Mouse (Mus musculus): ENCODE measurements around the gene Rhbdf1. TPM values are rescaled to one million over a fixed set of nuclear protein-coding genes. Genes with fewer than 3 reads are reported as not detected.

The Rhbdf1 gene
- polyA plus RNA-seq, 1 experiment from 2014 or later = 17.5 TPM

- Histone ChIP-seq H3K4me2 (ENCODE audit: low read length) (no peak overlapping the region), H3K9me3 (ENCODE audit: control insufficient read depth, low read length) (no peaks in the 10 kb centered on the region), H3K27ac (replicated peaks; ENCODE audit: low read depth, low read length) (no peak overlapping the region), H3K36me3 (ENCODE audit: control insufficient read depth, insufficient read depth, low read length) (no peaks in the 10 kb centered on the region), H3K27me3 (ENCODE audit: control insufficient read depth, insufficient read depth, low read length) (no peaks in the 10 kb centered on the region), H3K9ac (replicated peaks; ENCODE audit: low read length) (no peak overlapping the region), H3K4me3 (replicated peaks; ENCODE audit: low read depth, low read length) (no peak overlapping the region), H3K4me1 (ENCODE audit: control insufficient read depth, insufficient read depth, low read length) (no peaks in the 10 kb centered on the region)
- DNase-seq = no peak
- ATAC-seq (ENCODE audit: low FRiP score, low TSS enrichment) = no peak
- 89% methylated on average over 5 of the region's 5 CpGs for WGBS
Observed at GRCm38 (mm10) chr11:32194626-32195025, 27.5 kb downstream of the Rhbdf1 start.

DNA sequence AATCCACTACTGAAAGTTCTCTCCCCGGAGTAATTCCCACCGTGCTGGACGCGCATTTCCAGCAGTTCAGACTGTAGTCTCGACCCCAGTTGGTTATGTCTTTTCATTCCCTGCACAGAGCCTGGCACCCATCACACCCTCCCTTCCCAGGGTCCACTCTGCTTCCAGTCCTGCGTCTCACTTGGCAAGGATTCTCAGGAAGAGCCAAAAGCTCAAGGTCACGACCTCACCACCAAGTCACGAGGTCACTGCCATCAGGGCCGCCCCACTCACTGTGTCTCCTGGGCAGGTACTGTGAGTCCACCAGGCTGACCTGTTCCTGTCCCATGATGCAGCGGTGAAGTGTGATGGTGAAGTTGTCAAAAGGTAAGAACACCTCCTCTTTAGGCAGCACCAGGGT is 28.0 kb downstream of the Rhbdf1 start:
- Histone ChIP-seq H3K9me3 (ENCODE audit: control insufficient read depth, low read length) (no peaks in the 10 kb centered on the region), H3K4me2 (ENCODE audit: low read length) (no peak overlapping the region), H3K9ac (replicated peaks; ENCODE audit: low read length) (no peak overlapping the region), H3K4me1 (ENCODE audit: control insufficient read depth, insufficient read depth, low read length) (no peaks in the 10 kb centered on the region), H3K36me3 (ENCODE audit: control insufficient read depth, insufficient read depth, low read length) (no peaks in the 10 kb centered on the region), H3K27ac (replicated peaks; ENCODE audit: low read depth, low read length) (no peak overlapping the region), H3K27me3 (ENCODE audit: control insufficient read depth, insufficient read depth, low read length) (no peaks in the 10 kb centered on the region), H3K4me3 (replicated peaks; ENCODE audit: low read depth, low read length) (no peak overlapping the region)
- 90% methylated on average over 10 of the region's 10 CpGs for whole genome bisulfite sequencing
- DNase-seq (no peak), ATAC-seq (ENCODE audit: low FRiP score, low TSS enrichment) (no peak)

GRCm38 (mm10) chr11:32193156-32193555 is 28.9 kb downstream of the Rhbdf1 start:
- WGBS = 89% methylated on average over 10 of the region's 10 CpGs
- H3K9ac ChIP-seq (replicated peaks; ENCODE audit: low read length) = no peak overlapping the region
- H3K4me3 ChIP-seq (replicated peaks; ENCODE audit: low read depth, low read length) = no peak overlapping the region
- no peaks in the 10 kb centered on the region for H3K9me3 ChIP-seq (ENCODE audit: control insufficient read depth, low read length)
- H3K36me3 ChIP-seq (ENCODE audit: control insufficient read depth, insufficient read depth, low read length) = no peaks in the 10 kb centered on the region
- ATAC-seq (ENCODE audit: low FRiP score, low TSS enrichment) (no peak), DNase-seq (no peak)
- no peak overlapping the region for H3K4me2 ChIP-seq (ENCODE audit: low read length)
- no peaks in the 10 kb centered on the region for H3K4me1 ChIP-seq (ENCODE audit: control insufficient read depth, insufficient read depth, low read length)
- H3K27ac ChIP-seq (replicated peaks; ENCODE audit: low read depth, low read length) = no peak overlapping the region
- no peaks in the 10 kb centered on the region for H3K27me3 ChIP-seq (ENCODE audit: control insufficient read depth, insufficient read depth, low read length)

- Histone ChIP-seq H3K4me1 (ENCODE audit: control insufficient read depth, insufficient read depth, low read length) (no peaks in the 10 kb centered on the region), H3K4me2 (ENCODE audit: low read length) (no peak overlapping the region), H3K9me3 (ENCODE audit: control insufficient read depth, low read length) (no peaks in the 10 kb centered on the region), H3K9ac (replicated peaks; ENCODE audit: low read length) (no peak overlapping the region), H3K27me3 (ENCODE audit: control insufficient read depth, insufficient read depth, low read length) (no peaks in the 10 kb centered on the region), H3K27ac (replicated peaks; ENCODE audit: low read depth, low read length) (no peak overlapping the region), H3K4me3 (replicated peaks; ENCODE audit: low read depth, low read length) (no peak overlapping the region), H3K36me3 (ENCODE audit: control insufficient read depth, insufficient read depth, low read length) (no peaks in the 10 kb centered on the region)
- DNase-seq = no peak
- ATAC-seq (ENCODE audit: low FRiP score, low TSS enrichment) = no peak
- WGBS = 81% methylated on average over 13 of the region's 13 CpGs
Observed at GRCm38 (mm10) chr11:32190603-32191110, 31.4 kb downstream of the Rhbdf1 start.

DNA sequence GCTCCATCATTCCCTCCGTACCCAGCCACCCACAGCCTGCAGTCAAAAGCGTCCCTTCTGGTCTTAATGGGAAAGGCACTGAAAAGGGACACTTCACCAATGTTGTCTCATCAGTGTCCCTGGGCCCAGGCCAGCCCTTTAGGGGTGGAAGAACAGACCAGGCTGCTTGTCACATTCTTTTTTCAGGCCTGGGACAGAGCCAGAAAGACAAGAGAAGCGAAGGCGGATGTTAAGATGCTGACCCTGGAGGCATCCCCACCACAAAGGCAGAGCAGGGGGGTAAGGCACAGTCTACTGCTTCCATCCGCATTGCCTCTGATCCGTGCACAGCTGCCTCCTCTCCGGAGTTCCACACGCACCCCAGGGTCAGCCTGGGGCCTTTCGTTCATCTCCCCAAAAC is 32.0 kb downstream of the Rhbdf1 start:
- WGBS = 79% methylated on average over 9 of the region's 9 CpGs
- DNase-seq = no peak
- Histone ChIP-seq H3K27me3 (ENCODE audit: control insufficient read depth, insufficient read depth, low read length) (no peaks in the 10 kb centered on the region), H3K36me3 (ENCODE audit: control insufficient read depth, insufficient read depth, low read length) (no peaks in the 10 kb centered on the region), H3K4me2 (ENCODE audit: low read length) (no peak overlapping the region), H3K27ac (replicated peaks; ENCODE audit: low read depth, low read length) (no peak overlapping the region), H3K4me3 (replicated peaks; ENCODE audit: low read depth, low read length) (no peak overlapping the region), H3K9me3 (ENCODE audit: control insufficient read depth, low read length) (no peaks in the 10 kb centered on the region), H3K4me1 (ENCODE audit: control insufficient read depth, insufficient read depth, low read length) (no peaks in the 10 kb centered on the region), H3K9ac (replicated peaks; ENCODE audit: low read length) (no peak overlapping the region)
- no peak for ATAC-seq (ENCODE audit: low FRiP score, low TSS enrichment)

GRCm38 (mm10) chr11:32189434-32189833 is 32.7 kb downstream of the Rhbdf1 start:
- Histone ChIP-seq H3K4me1 (ENCODE audit: control insufficient read depth, insufficient read depth, low read length) (no peaks in the 10 kb centered on the region), H3K4me3 (replicated peaks; ENCODE audit: low read depth, low read length) (no peak overlapping the region), H3K27me3 (ENCODE audit: control insufficient read depth, insufficient read depth, low read length) (no peaks in the 10 kb centered on the region), H3K9me3 (ENCODE audit: control insufficient read depth, low read length) (no peaks in the 10 kb centered on the region), H3K4me2 (ENCODE audit: low read length) (no peak overlapping the region), H3K36me3 (ENCODE audit: control insufficient read depth, insufficient read depth, low read length) (no peaks in the 10 kb centered on the region), H3K9ac (replicated peaks; ENCODE audit: low read length) (no peak overlapping the region), H3K27ac (replicated peaks; ENCODE audit: low read depth, low read length) (no peak overlapping the region)
- DNase-seq (no peak), ATAC-seq (ENCODE audit: low FRiP score, low TSS enrichment) (no peak)
- WGBS = 77% methylated on average over 5 of the region's 5 CpGs

- no peak for ATAC-seq (ENCODE audit: low FRiP score, low TSS enrichment)
- H3K9ac ChIP-seq (replicated peaks; ENCODE audit: low read length) = no peak overlapping the region
- no peak overlapping the region for H3K4me3 ChIP-seq (replicated peaks; ENCODE audit: low read depth, low read length)
- no peak overlapping the region for H3K4me2 ChIP-seq (ENCODE audit: low read length)
- no peak for DNase-seq
- H3K27me3 ChIP-seq (ENCODE audit: control insufficient read depth, insufficient read depth, low read length) = no peaks in the 10 kb centered on the region
- H3K27ac ChIP-seq (replicated peaks; ENCODE audit: low read depth, low read length) = no peak overlapping the region
- H3K4me1 ChIP-seq (ENCODE audit: control insufficient read depth, insufficient read depth, low read length) = no peaks in the 10 kb centered on the region
- WGBS = 79% methylated on average over 12 of the region's 12 CpGs
- H3K36me3 ChIP-seq (ENCODE audit: control insufficient read depth, insufficient read depth, low read length) = no peaks in the 10 kb centered on the region
- H3K9me3 ChIP-seq (ENCODE audit: control insufficient read depth, low read length) = no peaks in the 10 kb centered on the region
Observed at GRCm38 (mm10) chr11:32188881-32189280, 33.2 kb downstream of the Rhbdf1 start.

DNA sequence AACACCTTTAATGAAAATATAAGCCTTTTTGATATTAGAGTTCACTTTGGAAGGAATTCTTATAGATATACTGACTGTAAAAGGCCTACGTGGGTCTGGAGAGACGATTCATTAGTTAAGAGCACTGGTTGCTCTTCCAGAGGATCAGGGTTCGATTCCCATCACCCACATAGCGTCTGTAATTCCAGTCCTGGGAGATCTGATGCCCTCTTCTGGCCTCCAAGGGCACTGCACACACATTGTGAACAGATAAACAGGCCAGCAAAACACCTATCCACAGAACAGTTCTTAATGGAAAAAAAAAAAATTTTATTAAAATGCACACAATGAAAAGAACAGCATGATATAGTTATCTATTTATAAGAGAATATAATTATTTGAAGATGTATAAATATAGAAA is 34.8 kb downstream of the Rhbdf1 start:
- no peak for DNase-seq
- H3K4me2 ChIP-seq (ENCODE audit: low read length) = no peak overlapping the region
- H3K27me3 ChIP-seq (ENCODE audit: control insufficient read depth, insufficient read depth, low read length) = no peaks in the 10 kb centered on the region
- H3K27ac ChIP-seq (replicated peaks; ENCODE audit: low read depth, low read length) = no peak overlapping the region
- no peaks in the 10 kb centered on the region for H3K4me1 ChIP-seq (ENCODE audit: control insufficient read depth, insufficient read depth, low read length)
- H3K36me3 ChIP-seq (ENCODE audit: control insufficient read depth, insufficient read depth, low read length) = no peaks in the 10 kb centered on the region
- WGBS = 88% methylated on average over 4 of the region's 4 CpGs
- H3K9ac ChIP-seq (replicated peaks; ENCODE audit: low read length) = no peak overlapping the region
- H3K9me3 ChIP-seq (ENCODE audit: control insufficient read depth, low read length) = no peaks in the 10 kb centered on the region
- H3K4me3 ChIP-seq (replicated peaks; ENCODE audit: low read depth, low read length) = no peak overlapping the region
- no peak for ATAC-seq (ENCODE audit: low FRiP score, low TSS enrichment)

- Histone ChIP-seq H3K27ac (replicated peaks; ENCODE audit: low read depth, low read length) (no peak overlapping the region), H3K4me2 (ENCODE audit: low read length) (no peak overlapping the region), H3K4me1 (ENCODE audit: control insufficient read depth, insufficient read depth, low read length) (no peaks in the 10 kb centered on the region), H3K9me3 (ENCODE audit: control insufficient read depth, low read length) (no peaks in the 10 kb centered on the region), H3K4me3 (replicated peaks; ENCODE audit: low read depth, low read length) (no peak overlapping the region), H3K9ac (replicated peaks; ENCODE audit: low read length) (no peak overlapping the region), H3K36me3 (ENCODE audit: control insufficient read depth, insufficient read depth, low read length) (no peaks in the 10 kb centered on the region), H3K27me3 (ENCODE audit: control insufficient read depth, insufficient read depth, low read length) (no peaks in the 10 kb centered on the region)
- ATAC-seq (ENCODE audit: low FRiP score, low TSS enrichment) = no peak
- DNase-seq = no peak
- 83% methylated on average over 3 of the region's 3 CpGs for WGBS
Observed at GRCm38 (mm10) chr11:32186031-32186430, 36.1 kb downstream of the Rhbdf1 start.

Data from midbrain, embryonic 14.5 days (tissue).